27 mouse cellular contexts compared by ENCODE assay signal in the genomic region with DNA sequence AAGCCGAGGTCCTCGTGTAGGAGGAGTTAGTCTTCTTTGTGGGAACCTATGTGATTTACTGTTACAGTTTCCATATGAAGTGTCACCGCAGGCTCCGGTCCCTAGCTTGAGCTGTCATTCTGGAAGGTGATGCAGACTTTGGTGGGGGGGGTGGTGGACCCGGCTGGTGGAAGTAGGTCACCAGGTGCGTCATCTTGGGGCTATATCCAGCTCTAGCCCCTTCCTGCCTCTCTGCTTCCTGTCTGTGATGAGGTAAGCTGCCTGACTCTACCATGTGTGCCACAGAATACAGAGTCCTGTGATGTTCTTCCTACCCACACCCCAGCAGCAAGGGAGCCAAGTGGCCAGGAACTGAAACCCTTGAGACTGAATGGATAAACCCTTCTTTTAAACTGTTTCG. TPM values are rescaled to one million over a fixed set of nuclear protein-coding genes. Genes with fewer than 3 reads are reported as not detected.
DNase-seq lines count a peak whose midpoint lies in the region; ATAC-seq lines count a peak whose summit lies in the region.
"Had no signal": no experiment of that assay in that cellular context is flagged by ENCODE, and none has a peak within 500 bp of the region (broad histone marks: within the 10 kb centered on the region; RNA-seq: fewer than 3 reads in every experiment).

No protein-coding gene starts in this region.

- peaks cover 32% of the 10 kb centered on the region for H3K4me1 ChIP-seq in liver, embryonic 12.5 days
- H3K4me1 ChIP-seq: forebrain, embryonic 15.5 days had no signal

- no peak for ATAC-seq in megakaryocyte, adult 5-6 weeks (ENCODE audit: poor library complexity, severe bottlenecking)
- ATAC-seq in liver, embryonic 12.5 days: no peak
- ATAC-seq: forebrain, embryonic 15.5 days; hindbrain, postnatal 0 days had no signal

- H3K27me3 ChIP-seq in liver, embryonic 12.5 days (replicated peaks): peaks cover 72% of the 10 kb centered on the region

- H3K4me2 ChIP-seq in liver, embryonic 12.5 days: no peak overlapping the region
- H3K4me2 ChIP-seq: embryonic facial prominence, embryonic 15.5 days; forebrain, embryonic 15.5 days; hindbrain, embryonic 13.5 days had no signal

- H3K36me3 ChIP-seq in liver, embryonic 12.5 days: no peaks in the 10 kb centered on the region
- H3K36me3 ChIP-seq: embryonic facial prominence, embryonic 15.5 days; forebrain, embryonic 10.5 days; forebrain, embryonic 15.5 days; G1E; heart, embryonic 10.5 days; hindbrain, embryonic 13.5 days had no signal

- H3K4me3 ChIP-seq in liver, embryonic 12.5 days: no peak overlapping the region
- H3K4me3 ChIP-seq: embryonic facial prominence, embryonic 15.5 days; erythroblast, embryonic 14.5 days; forebrain, embryonic 10.5 days; forebrain, embryonic 15.5 days; heart, embryonic 10.5 days; hindbrain, embryonic 13.5 days had no signal

- 62% methylated on average over 7 of the region's 7 CpGs for WGBS in liver, embryonic 12.5 days (ENCODE audit: insufficient replicate concordance)

- H3K9me3 ChIP-seq in liver, embryonic 12.5 days (replicated peaks): no peaks in the 10 kb centered on the region
- H3K9me3 ChIP-seq: embryonic facial prominence, embryonic 15.5 days; forebrain, embryonic 10.5 days; forebrain, embryonic 15.5 days; G1E; heart, embryonic 10.5 days; hindbrain, embryonic 13.5 days had no signal

- DNase-seq in CD4-positive helper T cell, adult 2 months (ENCODE audit: low read depth, low spot score): peak; percentile 26
- DNase-seq in induced T-regulatory cell, adult 2 months (ENCODE audit: low read depth): peak; percentile 52
- peak; percentile 75 for DNase-seq in thymus, postnatal 0 days (ENCODE audit: low spot score)
- DNase-seq in thymus, postnatal 36 days: peak; percentile 30 to 66
- no peak for DNase-seq in natural killer cell, adult 2 months (ENCODE audit: low spot score in 2 of 2)
- DNase-seq in spleen, postnatal 10 days (ENCODE audit: low spot score in 2 of 2): no peak
- DNase-seq: adrenal gland, postnatal 25 days; cerebellum, adult 18-20 months; cerebellum, adult 9-11 months; embryo, embryonic 11 days; gastrocnemius, postnatal 10 days; heart, adult 18-20 months; heart, postnatal 10 days; heart, postnatal 4 days had no signal

- no peak overlapping the region for H3K9ac ChIP-seq in liver, embryonic 12.5 days
- H3K9ac ChIP-seq: embryonic facial prominence, embryonic 15.5 days; forebrain, embryonic 15.5 days; hindbrain, embryonic 13.5 days had no signal

- H3K27ac ChIP-seq in liver, embryonic 12.5 days: no peak overlapping the region
- H3K27ac ChIP-seq: embryonic facial prominence, embryonic 15.5 days; forebrain, embryonic 10.5 days; forebrain, embryonic 15.5 days; heart, embryonic 10.5 days; hindbrain, embryonic 13.5 days; hindbrain, postnatal 0 days had no signal

RNA-seq across cellular contexts. Expression of a gene that starts 6.3 kb away (rescaled TPM):
- polyA plus RNA-seq in thymus, postnatal 0 days (2015; fragmentation: Nextera tagmentation; extraction: Ambion mirVana): 6.2 and 7.0 TPM in 2 replicates
- total RNA-seq in megakaryocyte, adult 5-6 weeks (2015): 0.09 TPM in 1 of 2 replicates, not detected in the other
- total RNA-seq in megakaryocyte, adult 5-6 weeks (2017): 0.24 TPM in 1 of 2 replicates, not detected in the other
- polyA plus RNA-seq in liver, embryonic 12.5 days (2016; fragmentation: Nextera tagmentation; extraction: Ambion mirVana): 2.8 and 3.6 TPM in 2 replicates
- polyA plus RNA-seq: G1E had no signal

RNA-seq across cellular contexts. Expression of a gene that starts 37.0 kb away (rescaled TPM):
- 0.33 and 0.45 TPM in 2 replicates for polyA plus RNA-seq in thymus, postnatal 0 days (2015; fragmentation: Nextera tagmentation; extraction: Ambion mirVana)
- 0.04 TPM in 1 of 2 replicates, not detected in the other for total RNA-seq in megakaryocyte, adult 5-6 weeks (2015)
- total RNA-seq in megakaryocyte, adult 5-6 weeks (2017): not detected in 2 replicates
- polyA plus RNA-seq in liver, embryonic 12.5 days (2016; fragmentation: Nextera tagmentation; extraction: Ambion mirVana): 0.05 and 0.08 TPM in 2 replicates
- total RNA-seq: adrenal gland, adult 18-20 months; adrenal gland, postnatal 25 days; heart, adult 18-20 months; heart, postnatal 10 days; heart, postnatal 4 days had no signal
- polyA plus RNA-seq: erythroblast, embryonic 14.5 days; forebrain, embryonic 15.5 days; frontal cortex, adult 2 months; G1E; heart, embryonic 14.5 days had no signal

RNA-seq across cellular contexts. Expression of a gene that starts 41.7 kb away (rescaled TPM):
- 13.0 and 13.9 TPM in 2 replicates for polyA plus RNA-seq in thymus, postnatal 0 days (2015; fragmentation: Nextera tagmentation; extraction: Ambion mirVana)
- 4.5 and 6.3 TPM in 2 replicates for total RNA-seq in megakaryocyte, adult 5-6 weeks (2015)
- 0.73 and 1.7 TPM in 2 replicates for total RNA-seq in megakaryocyte, adult 5-6 weeks (2017)
- 10.0 and 11.0 TPM in 2 replicates for polyA plus RNA-seq in liver, embryonic 12.5 days (2016; fragmentation: Nextera tagmentation; extraction: Ambion mirVana)

Comparison
In these comparisons a context has a peak if more than half of its experiments do, and no peak if none do; other contexts are left out.
1. DNase-seq: peak in CD4-positive helper T cell, adult 2 months (single experiment), induced T-regulatory cell, adult 2 months (single experiment), thymus, postnatal 0 days (single experiment) and thymus, postnatal 36 days (2 of 2); none in natural killer cell, adult 2 months (0 of 2) and spleen, postnatal 10 days (0 of 2).